In genomic region chr4:43927826-43928225, GRCm38 (mm10) we compare ENCODE assay signal across 10 mouse cellular contexts. TPM values are rescaled to one million over a fixed set of nuclear protein-coding genes. Genes with fewer than 3 reads are reported as not detected.
DNase-seq lines count a peak whose midpoint lies in the region; ATAC-seq and TF ChIP-seq lines count a peak whose summit lies in the region.
"Had no signal": no experiment of that assay in that cellular context is flagged by ENCODE, and none has a peak within 500 bp of the region (broad histone marks: within the 10 kb centered on the region; RNA-seq: fewer than 3 reads in every experiment).

No protein-coding gene starts in this region.

- CTCF ChIA-PET in Patski (lab: Charles Lee): interaction anchor here (1.9 to 5.4 kb wide), 2 partner anchors 53 to 84 kb away, joined by 4 to 49 read pairs; partner anchors contain the start of gene Ccin

- POLR2A ChIA-PET in Patski (lab: Charles Lee): no interaction called here

- DNase-seq in heart, postnatal 4 days: peak; percentile 44
- no peak for DNase-seq in heart, adult 11 months
- peak; percentile 44 for DNase-seq in A20 (ENCODE audit: low read depth, low spot score)
- no peak for DNase-seq in Patski (ENCODE audit: low read depth, low spot score)
- peak; percentile 49 for DNase-seq in lung, postnatal 36 days
- DNase-seq in layer of hippocampus, adult 11-12 months (ENCODE audit: low spot score): no peak
- no peak for DNase-seq in cerebellum, postnatal 36 days

- peak; percentile 49 for TF ChIP-seq CTCF in Patski (IDR thresholded peaks at IDR 0.05)

- H3K27me3 ChIP-seq in Patski: no peaks in the 10 kb centered on the region
- H3K27me3 ChIP-seq: neural tube, embryonic 13.5 days had no signal

- in situ Hi-C loops in Patski (cut with MboI; ENCODE audit: low pct_unique_long_range_greater_than_20kb): loop anchor here (5.0 kb wide), 1 partner anchor 54 kb away; the partner anchor contains the start of gene Ccin

- ATAC-seq in Patski: no peak
- ATAC-seq in erythroid progenitor cell, adult 5-6 weeks (replicated peaks; ENCODE audit: low FRiP score, poor library complexity, severe bottlenecking): no peak

RNA-seq across cellular contexts. Expression of gene Glipr2, which starts 29.4 kb away (rescaled TPM):
- 10 to 100 TPM; 31.0 to 32.9 TPM for total RNA-seq in heart, postnatal 4 days (2021)
- polyA plus RNA-seq in Patski (2021): 58.5 TPM
- total RNA-seq in erythroid progenitor cell, adult 5-6 weeks (2015; ENCODE audit: low replicate concordance): 9.6 and 20.2 TPM in 2 replicates
- total RNA-seq in erythroid progenitor cell, adult 5-6 weeks (2017; ENCODE audit: low replicate concordance): 10.7 and 16.8 TPM in 2 replicates

RNA-seq across cellular contexts. Expression of gene Reck, which starts 52.5 kb away (rescaled TPM):
- 10 to 100 TPM; 11.7 to 11.9 TPM for total RNA-seq in heart, postnatal 4 days (2021)
- 3.5 TPM for polyA plus RNA-seq in Patski (2021)
- total RNA-seq in erythroid progenitor cell, adult 5-6 weeks (2015; ENCODE audit: low replicate concordance): 0.36 and 7.1 TPM in 2 replicates
- not detected in 2 replicates for total RNA-seq in erythroid progenitor cell, adult 5-6 weeks (2017; ENCODE audit: low replicate concordance)

RNA-seq across cellular contexts. Expression of gene Ccin, which starts 55.5 kb away (rescaled TPM):
- under 1 TPM; 0.26 to 0.47 TPM for total RNA-seq in heart, postnatal 4 days (2021)
- polyA plus RNA-seq in Patski (2021): 1.2 TPM
- not detected in 2 replicates for total RNA-seq in erythroid progenitor cell, adult 5-6 weeks (2015; ENCODE audit: low replicate concordance)
- total RNA-seq in erythroid progenitor cell, adult 5-6 weeks (2017; ENCODE audit: low replicate concordance): not detected in 2 replicates
- polyA plus RNA-seq: intestine, embryonic 14.5 days; neural tube, embryonic 13.5 days had no signal

Comparison
In these comparisons a context has a peak if more than half of its experiments do, and no peak if none do; other contexts are left out.
1. DNase-seq: peak in heart, postnatal 4 days (single experiment), A20 (single experiment) and lung, postnatal 36 days (single experiment); none in heart, adult 11 months (single experiment), Patski (single experiment), layer of hippocampus, adult 11-12 months (single experiment) and cerebellum, postnatal 36 days (0 of 2).